ENCODE assay signal across 21 mouse cellular contexts in the genomic region with DNA sequence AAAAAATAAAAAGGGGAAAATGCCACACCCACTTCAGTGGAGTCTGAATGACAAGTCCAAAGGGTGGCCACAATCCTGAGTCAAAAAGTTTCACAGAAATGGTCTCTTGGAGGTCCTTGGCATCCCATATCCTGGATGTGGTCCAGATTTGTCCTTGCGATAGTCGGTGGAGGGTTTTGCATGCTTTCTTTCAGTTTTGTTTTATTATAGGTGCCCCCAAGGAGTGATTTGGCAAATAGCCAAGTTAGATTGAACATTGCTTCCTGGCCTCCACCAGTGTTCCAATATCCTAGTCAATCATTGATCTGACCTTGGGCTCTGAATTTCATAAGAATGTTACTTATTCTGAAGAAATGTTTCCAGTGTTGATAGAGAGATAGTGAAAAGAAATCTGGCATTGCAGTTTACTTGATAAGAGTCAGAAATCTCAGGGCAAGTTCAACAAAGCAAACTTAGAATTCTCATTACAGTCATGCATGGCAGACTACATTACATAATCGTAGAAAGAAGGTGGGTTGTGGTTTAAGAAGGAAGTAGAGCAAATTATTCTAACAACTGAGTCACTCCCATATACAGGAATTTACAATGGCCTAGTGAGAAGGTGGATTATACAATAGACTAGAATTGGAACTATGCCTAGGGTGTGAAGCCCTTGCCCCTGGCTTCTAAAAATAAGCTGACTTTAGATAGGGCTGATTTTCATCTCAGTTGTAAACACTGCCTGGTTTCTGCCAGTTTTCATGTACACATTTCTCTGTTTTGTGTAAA. TPM values are rescaled to one million over a fixed set of nuclear protein-coding genes. Genes with fewer than 3 reads are reported as not detected.
"Had no signal": no experiment of that assay in that cellular context is flagged by ENCODE, and none has a peak within 500 bp of the region (broad histone marks: within the 10 kb centered on the region; RNA-seq: fewer than 3 reads in every experiment).

No protein-coding gene starts in this region.

RNA-seq across cellular contexts. Expression of a gene that starts 20.4 kb away (rescaled TPM):
- total RNA-seq: layer of hippocampus, adult 2 months; layer of hippocampus, postnatal 25 days; left cerebral cortex, adult 18-20 months; left cerebral cortex, postnatal 25 days; megakaryocyte, adult 5-6 weeks had no signal
- polyA plus RNA-seq: large intestine, adult 2 months; limb, embryonic 10.5 days; limb, embryonic 13.5 days; liver, embryonic 13.5 days; lung, embryonic 14.5 days; lung, postnatal 0 days; macrophage; midbrain, embryonic 12.5 days; midbrain, embryonic 15.5 days; neural tube, embryonic 12.5 days; neural tube, embryonic 15.5 days; stomach, embryonic 14.5 days; testis, adult 2 months; urinary bladder, adult 2 months had no signal

RNA-seq across cellular contexts. Expression of a gene that starts 36.5 kb away (rescaled TPM):
- total RNA-seq: layer of hippocampus, adult 2 months; layer of hippocampus, postnatal 25 days; left cerebral cortex, adult 18-20 months; left cerebral cortex, postnatal 25 days; megakaryocyte, adult 5-6 weeks had no signal
- polyA plus RNA-seq: kidney, embryonic 15.5 days; large intestine, adult 2 months; limb, embryonic 10.5 days; limb, embryonic 13.5 days; liver, embryonic 13.5 days; liver, postnatal 0 days; lung, embryonic 14.5 days; lung, postnatal 0 days; macrophage; midbrain, embryonic 12.5 days; midbrain, embryonic 15.5 days; neural tube, embryonic 12.5 days; neural tube, embryonic 15.5 days; stomach, embryonic 14.5 days; testis, adult 2 months; urinary bladder, adult 2 months had no signal
